Mouse (Mus musculus) embryonic facial prominence, embryonic 11.5 days (tissue): ENCODE results near the gene Fgfr2. TPM values are rescaled to one million over a fixed set of nuclear protein-coding genes. Genes with fewer than 3 reads are reported as not detected.
"Not testable (repeated sequence)": the region's sequence is repeated elsewhere in the genome, so short reads cannot be mapped to it uniquely, and the experiment has no call there.

Experiments
- ATAC-seq: fragments of 200-750 bp; cut with Nextera tagmentation; replicated peaks from 2 replicates; pipeline ENCODE4 v1.8.0; 2017; ENCODE audit warnings: low read depth; ENCODE audit not compliant: insufficient number of reproducible peaks, low FRiP score, low TSS enrichment
- DNase-seq: peaks from one replicate; pipeline ENCODE4 v3.0.0-alpha.2; 2015; ENCODE audit warnings: low spot score
- H3K27ac ChIP-seq: fragments of 300-500 bp; sonication (generic); replicated peaks from 2 replicates; pipeline ENCODE4 v1.5.1; 2014; ENCODE audit warnings: mild to moderate bottlenecking, low read depth, low read length, control low read depth
- H3K27me3 ChIP-seq: fragments of 300-500 bp; sonication (generic); 2 replicates; pipeline ENCODE4 v1.6.1; 2014; ENCODE audit warnings: mild to moderate bottlenecking, low read length, moderate library complexity, mixed read lengths; ENCODE audit not compliant: control insufficient read depth, insufficient read depth
- H3K36me3 ChIP-seq: fragments of 300-500 bp; sonication (generic); replicated peaks from 2 replicates; pipeline ENCODE4 v1.6.1; 2014; ENCODE audit warnings: low read depth, mild to moderate bottlenecking, low read length, moderate library complexity, mixed read lengths; ENCODE audit not compliant: control insufficient read depth, insufficient read depth
- H3K4me1 ChIP-seq: fragments of 300-500 bp; sonication (generic); 2 replicates; pipeline ENCODE4 v1.6.1; 2014; ENCODE audit warnings: low read length, mixed read lengths; ENCODE audit not compliant: control insufficient read depth, insufficient read depth
- H3K4me2 ChIP-seq: fragments of 300-500 bp; sonication (generic); 2 replicates; pipeline ENCODE4 v1.6.1; 2014; ENCODE audit warnings: low read depth, mild to moderate bottlenecking, control low read depth, low read length, moderate library complexity
- H3K4me3 ChIP-seq: fragments of 300-500 bp; sonication (generic); 2 replicates; pipeline ENCODE4 v1.5.1; 2014; ENCODE audit warnings: low read depth, low read length, control low read depth
- H3K9ac ChIP-seq: fragments of 300-500 bp; sonication (generic); replicated peaks from 2 replicates; pipeline ENCODE4 v1.6.1; 2014; ENCODE audit warnings: mild to moderate bottlenecking, control low read depth, low read length
- H3K9me3 ChIP-seq: fragments of 300-500 bp; sonication (generic); replicated peaks from 2 replicates; pipeline ENCODE4 v1.6.1; 2016; ENCODE audit warnings: mild to moderate bottlenecking, low read length, inconsistent platforms, mixed read lengths; ENCODE audit not compliant: control insufficient read depth
- WGBS: fragments of 180-500 bp; shearing (Covaris S2); extraction: QIAGEN DNeasy Blood & Tissue Kit; methylation state at CpG from one replicate; pipeline ENCODE4 v1.1.7; 2014; 5-methylcytosine and 5-hydroxymethylcytosine counted together
- polyA plus RNA-seq: library from polyadenylated mRNA; unstranded; fragments of >200 nt; fragmentation: Nextera tagmentation; extraction: Ambion mirVana; gene quantifications from 2 replicates; pipeline ENCODE4 v1.2.1, GENCODE M21; 2014

The Fgfr2 gene
- polyA plus RNA-seq, 1 experiment from 2014 or later, result 75.6 TPM

DNA sequence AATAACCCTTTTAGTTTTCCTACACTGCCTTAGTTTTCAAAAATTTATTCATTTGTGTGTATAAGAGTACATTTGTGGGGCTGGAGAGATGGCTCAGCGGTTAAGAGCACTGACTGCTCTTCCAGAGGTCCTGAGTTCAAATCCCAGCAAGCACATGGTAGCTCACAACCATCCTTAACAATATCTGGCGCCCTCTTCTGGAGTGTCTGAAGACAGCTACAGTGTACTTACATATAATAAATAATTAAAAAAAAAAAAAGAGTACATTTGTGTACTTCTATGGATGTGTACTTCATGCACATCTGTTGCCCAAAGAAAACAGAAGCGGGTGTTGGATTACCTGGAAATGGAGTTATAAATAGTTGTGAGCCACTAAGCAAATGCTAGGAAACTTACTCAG is 2644.1 kb downstream of the Fgfr2 start:
- not testable (repeated sequence) for ATAC-seq, DNase-seq, H3K27ac ChIP-seq, H3K4me3 ChIP-seq, H3K4me1 ChIP-seq, H3K36me3 ChIP-seq, H3K9me3 ChIP-seq, H3K4me2 ChIP-seq, H3K27me3 ChIP-seq, H3K9ac ChIP-seq
- WGBS, result 88% methylated on average over 3 of the region's 3 CpGs

DNA sequence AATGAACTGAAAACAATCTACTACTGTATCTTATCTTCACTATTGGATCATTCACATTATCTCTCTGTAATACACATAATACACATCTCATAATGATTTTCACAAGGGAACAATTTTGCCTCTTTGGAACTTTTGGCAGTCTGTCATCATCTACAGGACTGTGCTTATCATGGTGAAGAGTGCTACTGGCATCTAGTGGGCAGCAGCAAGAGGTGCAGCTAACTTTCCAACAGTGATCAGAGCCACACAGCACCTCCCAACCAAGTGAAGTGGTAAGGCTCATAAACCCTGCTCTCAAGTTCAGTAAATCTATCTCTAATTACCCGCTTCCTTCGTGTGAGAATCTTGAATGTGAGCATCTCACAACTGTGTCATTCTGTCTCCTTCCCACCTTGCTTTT is 2647.2 kb downstream of the Fgfr2 start:
- no peak overlapping the region for H3K27ac ChIP-seq
- H3K9ac ChIP-seq, result no peak overlapping the region
- no peaks in the 10 kb centered on the region for H3K36me3 ChIP-seq
- H3K4me3 ChIP-seq, result no peak overlapping the region
- no peaks in the 10 kb centered on the region for H3K9me3 ChIP-seq
- no peaks in the 10 kb centered on the region for H3K27me3 ChIP-seq
- WGBS, result 31% methylated on average over 2 of the region's 2 CpGs
- ATAC-seq (0 out of 2 replicates have a peak, but pooled peaks have one; percentile 62), DNase-seq (peak; percentile 80)
- H3K4me2 ChIP-seq, result no peak overlapping the region
- no peaks in the 10 kb centered on the region for H3K4me1 ChIP-seq

DNA sequence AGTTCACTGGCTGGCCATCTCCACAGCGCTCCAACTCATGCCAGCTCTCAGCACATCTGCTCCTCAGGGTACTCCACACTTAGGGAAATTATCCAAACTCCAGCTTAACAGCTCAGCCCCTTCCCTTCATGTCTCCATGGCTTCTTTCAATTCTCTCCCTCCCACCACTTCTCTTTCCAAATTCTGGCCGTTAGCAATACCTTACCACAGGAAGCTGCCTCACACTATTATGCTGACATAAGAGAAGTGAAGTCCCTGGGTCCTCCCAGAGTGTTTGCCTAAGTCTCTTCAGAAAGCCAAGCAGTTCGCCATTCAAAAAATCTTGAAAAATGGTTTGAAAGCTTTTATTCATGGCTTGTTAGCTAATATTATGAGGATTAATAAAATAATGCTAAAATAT is 2649.3 kb downstream of the Fgfr2 start:
- Histone ChIP-seq H3K9ac (no peak overlapping the region), H3K27me3 (no peaks in the 10 kb centered on the region), H3K36me3 (no peaks in the 10 kb centered on the region), H3K4me3 (no peak overlapping the region), H3K4me2 (no peak overlapping the region), H3K4me1 (no peaks in the 10 kb centered on the region), H3K27ac (no peak overlapping the region), H3K9me3 (no peaks in the 10 kb centered on the region)
- ATAC-seq, result no peak
- WGBS, result 69% methylated on average over 3 of the region's 3 CpGs
- DNase-seq, result no peak

DNA sequence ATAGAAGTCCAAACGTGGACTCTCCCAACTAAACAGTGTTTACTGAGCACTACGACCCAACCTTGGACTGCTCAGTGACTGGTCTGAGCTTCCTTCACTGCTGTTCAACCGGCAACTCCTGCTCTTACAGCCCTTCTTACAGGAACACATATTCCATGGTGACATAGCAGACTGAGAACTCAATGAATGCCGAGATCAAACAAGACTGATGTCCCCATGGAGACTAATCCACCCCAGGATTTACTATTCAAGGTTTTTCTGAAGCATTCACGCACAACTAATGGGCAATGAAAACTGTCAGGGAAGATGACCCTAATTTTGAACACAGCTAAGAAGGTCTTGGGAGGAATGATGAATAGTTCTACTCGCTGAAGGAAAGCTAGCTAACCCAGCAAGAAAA is 2650.5 kb downstream of the Fgfr2 start:
- H3K9ac ChIP-seq, result no peak overlapping the region
- H3K4me2 ChIP-seq, result no peak overlapping the region
- H3K4me3 ChIP-seq, result no peak overlapping the region
- H3K27ac ChIP-seq, result no peak overlapping the region
- H3K9me3 ChIP-seq, result no peaks in the 10 kb centered on the region
- DNase-seq (peak; percentile 36), ATAC-seq (0 out of 2 replicates have a peak, but pooled peaks have one; percentile 39)
- H3K36me3 ChIP-seq, result no peaks in the 10 kb centered on the region
- no peaks in the 10 kb centered on the region for H3K4me1 ChIP-seq
- WGBS, result 67% methylated on average over 6 of the region's 6 CpGs
- no peaks in the 10 kb centered on the region for H3K27me3 ChIP-seq

DNA sequence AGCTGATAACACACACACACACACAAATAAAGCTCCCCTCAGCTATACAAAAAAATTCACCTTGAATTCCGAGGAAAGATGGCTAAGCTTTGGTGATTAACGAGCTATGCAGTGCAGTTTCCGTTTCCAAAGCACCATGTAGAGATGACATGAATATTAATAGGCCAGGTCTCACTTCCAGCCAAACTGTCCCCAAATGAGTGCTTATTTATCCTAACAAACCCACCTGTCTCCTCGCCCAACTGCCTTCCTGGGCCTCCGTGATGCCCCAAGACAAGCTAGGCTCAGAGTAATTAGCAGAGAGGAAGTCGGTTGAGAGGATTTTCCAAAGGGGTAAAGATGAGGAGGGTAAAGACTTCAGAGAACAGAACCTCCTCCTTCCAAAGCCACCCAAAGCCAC is 2652.1 kb downstream of the Fgfr2 start:
- Histone ChIP-seq H3K4me1 (no peaks in the 10 kb centered on the region), H3K4me2 (no peak overlapping the region), H3K36me3 (no peaks in the 10 kb centered on the region), H3K9ac (no peak overlapping the region), H3K27ac (no peak overlapping the region), H3K27me3 (no peaks in the 10 kb centered on the region), H3K9me3 (no peaks in the 10 kb centered on the region), H3K4me3 (no peak overlapping the region)
- DNase-seq (no peak), ATAC-seq (no peak)
- WGBS, result 53% methylated on average over 6 of the region's 6 CpGs

DNA sequence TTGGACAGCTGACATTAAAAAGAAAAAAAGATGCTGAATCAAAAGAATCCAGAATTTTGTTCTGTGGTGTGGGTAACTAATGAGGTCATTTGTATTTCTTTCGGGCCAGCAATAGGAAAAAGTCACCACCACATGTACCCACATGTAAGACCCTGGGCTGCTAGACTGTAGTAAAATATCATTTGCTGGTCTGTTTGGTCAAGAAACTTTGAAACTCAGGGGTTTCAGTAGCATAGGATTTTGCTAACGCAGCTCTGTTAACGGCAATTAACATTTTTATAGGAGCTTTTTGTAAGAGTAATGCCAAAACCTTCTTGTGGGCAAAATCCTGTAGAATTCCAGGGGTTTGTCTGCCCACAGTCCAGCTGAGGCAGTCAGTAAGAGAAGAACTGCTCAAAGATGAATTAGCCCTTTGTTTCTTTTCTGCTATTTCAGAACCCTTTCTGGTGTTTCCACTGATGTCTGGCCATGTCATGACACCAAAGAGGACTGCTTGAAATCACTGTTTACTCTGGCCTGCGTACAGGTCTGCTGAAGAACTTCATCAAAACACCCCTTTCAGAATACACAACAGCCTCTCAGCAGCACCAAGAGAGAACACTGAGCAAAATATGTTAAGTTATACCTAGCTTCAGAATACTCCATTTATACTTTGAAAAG is 2667.4 kb downstream of the Fgfr2 start:
- no peaks in the 10 kb centered on the region for H3K4me1 ChIP-seq
- no peak overlapping the region for H3K4me2 ChIP-seq
- H3K27ac ChIP-seq, result no peak overlapping the region
- no peaks in the 10 kb centered on the region for H3K9me3 ChIP-seq
- DNase-seq, result no peak
- H3K9ac ChIP-seq, result no peak overlapping the region
- no peaks in the 10 kb centered on the region for H3K27me3 ChIP-seq
- ATAC-seq, result no peak
- WGBS, result 51% methylated on average over 4 of the region's 4 CpGs
- H3K36me3 ChIP-seq, result no peaks in the 10 kb centered on the region
- H3K4me3 ChIP-seq, result no peak overlapping the region

DNA sequence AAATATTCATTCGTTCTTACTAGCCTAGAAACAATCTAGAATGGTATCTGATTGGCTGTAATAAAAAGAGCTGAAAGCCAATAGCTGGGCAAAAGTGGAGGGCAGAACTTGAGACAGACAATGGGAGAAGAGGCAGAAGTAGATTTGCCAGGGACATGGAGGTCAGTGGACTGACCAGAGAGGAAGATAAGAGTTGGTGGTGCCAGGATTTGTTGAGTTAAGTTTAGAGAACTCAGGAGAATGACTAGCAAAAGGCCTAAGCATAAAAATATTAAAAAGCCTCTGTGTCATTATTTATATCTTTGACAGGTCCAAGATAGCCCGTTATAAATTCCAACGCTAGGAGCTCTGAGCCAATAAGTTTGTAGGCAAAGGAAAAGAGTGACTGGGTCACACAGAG is 2668.9 kb downstream of the Fgfr2 start:
- Histone ChIP-seq H3K4me3 (no peak overlapping the region), H3K4me1 (no peaks in the 10 kb centered on the region), H3K9ac (no peak overlapping the region), H3K27me3 (no peaks in the 10 kb centered on the region), H3K9me3 (no peaks in the 10 kb centered on the region), H3K27ac (no peak overlapping the region), H3K36me3 (no peaks in the 10 kb centered on the region), H3K4me2 (no peak overlapping the region)
- ATAC-seq (no peak), DNase-seq (no peak)
- 90% methylated on average over 3 of the region's 3 CpGs for WGBS

DNA sequence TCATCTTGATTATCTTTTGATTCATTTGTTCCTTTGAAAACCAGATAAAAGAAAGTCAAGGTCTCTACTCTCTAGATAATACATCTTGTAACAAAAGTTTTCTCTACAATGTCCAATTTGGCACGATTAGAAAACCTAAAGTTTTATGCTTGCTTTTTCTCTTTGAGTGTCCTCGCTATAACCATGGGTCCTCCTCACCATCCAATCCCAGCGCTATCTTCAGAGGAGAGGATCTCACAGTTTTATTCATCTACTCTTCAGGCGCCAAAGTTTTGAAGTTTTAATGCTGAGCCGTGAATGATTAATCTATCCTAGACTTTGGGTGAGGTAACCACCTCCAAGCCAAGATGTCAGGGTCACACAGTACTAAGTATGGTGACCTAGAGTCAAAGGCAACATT is 2687.4 kb downstream of the Fgfr2 start:
- no peak overlapping the region for H3K4me2 ChIP-seq
- no peak overlapping the region for H3K27ac ChIP-seq
- no peaks in the 10 kb centered on the region for H3K36me3 ChIP-seq
- whole genome bisulfite sequencing, result 89% methylated on average over 5 of the region's 5 CpGs
- no peak overlapping the region for H3K9ac ChIP-seq
- DNase-seq (no peak), ATAC-seq (no peak)
- H3K27me3 ChIP-seq, result no peaks in the 10 kb centered on the region
- H3K9me3 ChIP-seq, result no peaks in the 10 kb centered on the region
- no peak overlapping the region for H3K4me3 ChIP-seq
- H3K4me1 ChIP-seq, result no peaks in the 10 kb centered on the region
